Mouse (Mus musculus) layer of hippocampus, adult 8-10 months (tissue): ENCODE results near the gene Tbc1d16. TPM values are rescaled to one million over a fixed set of nuclear protein-coding genes. Genes with fewer than 3 reads are reported as not detected.

ENCODE experiments used
- DNase-seq, 2 experiments: peaks; one replicate each; pipeline ENCODE4 v3.0.0; 2022; ENCODE audit warnings: low spot score in 2 of 2
- total RNA-seq, 4 experiments: library from RNA; stranded (reverse); gene quantifications; 2 replicates each; pipeline ENCODE4 v1.2.4; 2022

The Tbc1d16 gene
- total RNA-seq, 4 experiments from 2014 or later, result 35.4 to 39.4 (median 36.7) TPM

GRCm38 (mm10) chr11:119178317-119178716, 50.0 kb downstream of the Tbc1d16 start:
- no peak for DNase-seq

- DNase-seq, result no peak
Measured at GRCm38 (mm10) chr11:119176389-119177179, 51.7 kb downstream of the Tbc1d16 start.

GRCm38 (mm10) chr11:119171588-119171987, 56.7 kb downstream of the Tbc1d16 start:
- no peak for DNase-seq

- no peak for DNase-seq
Measured at GRCm38 (mm10) chr11:119168851-119169250, 59.4 kb downstream of the Tbc1d16 start.

GRCm38 (mm10) chr11:119165995-119166394, 62.3 kb downstream of the Tbc1d16 start:
- DNase-seq, result no peak

GRCm38 (mm10) chr11:119164375-119164774, 63.9 kb downstream of the Tbc1d16 start:
- DNase-seq, result no peak

- DNase-seq, result no peak
Measured at GRCm38 (mm10) chr11:119163734-119163992, 64.6 kb downstream of the Tbc1d16 start.

GRCm38 (mm10) chr11:119162959-119163733, 65.2 kb downstream of the Tbc1d16 start:
- no peak for DNase-seq

GRCm38 (mm10) chr11:119161665-119162064, 66.6 kb downstream of the Tbc1d16 start:
- no peak for DNase-seq

- no peak for DNase-seq
Measured at GRCm38 (mm10) chr11:119160050-119160449, 68.2 kb downstream of the Tbc1d16 start.

GRCm38 (mm10) chr11:119159496-119159895, 68.8 kb downstream of the Tbc1d16 start:
- DNase-seq, result no peak

GRCm38 (mm10) chr11:119157377-119158189, 70.7 kb downstream of the Tbc1d16 start:
- DNase-seq, result no peak

GRCm38 (mm10) chr11:119156481-119157254, 71.6 kb downstream of the Tbc1d16 start:
- no peak for DNase-seq

- no peak for DNase-seq
Measured at GRCm38 (mm10) chr11:119155638-119156480, 72.4 kb downstream of the Tbc1d16 start.

GRCm38 (mm10) chr11:119152321-119152831, 75.9 kb downstream of the Tbc1d16 start:
- DNase-seq, result no peak

- no peak for DNase-seq
Measured at GRCm38 (mm10) chr11:119151073-119151607, 77.2 kb downstream of the Tbc1d16 start.

GRCm38 (mm10) chr11:119150442-119150841, 77.9 kb downstream of the Tbc1d16 start:
- DNase-seq, result no peak

GRCm38 (mm10) chr11:119148829-119149228, 79.5 kb downstream of the Tbc1d16 start:
- DNase-seq, result no peak

- no peak for DNase-seq
Measured at GRCm38 (mm10) chr11:119147153-119147552, 81.1 kb downstream of the Tbc1d16 start.

GRCm38 (mm10) chr11:119146140-119146539, 82.2 kb downstream of the Tbc1d16 start:
- no peak for DNase-seq
